Mouse (Mus musculus) spleen, postnatal 36 days (tissue): ENCODE data around the gene Plekhb2.
A peak's percentile ranks its signal among the peaks of the same experiment; 100 is the strongest.

ENCODE experiments used
- DNase-seq, 2 experiments: peaks; one replicate each; pipeline ENCODE4 v3.0.0; 2022; ENCODE audit warnings: low spot score in 2 of 2, mixed read lengths in 1 of 2

The Plekhb2 gene

DNA sequence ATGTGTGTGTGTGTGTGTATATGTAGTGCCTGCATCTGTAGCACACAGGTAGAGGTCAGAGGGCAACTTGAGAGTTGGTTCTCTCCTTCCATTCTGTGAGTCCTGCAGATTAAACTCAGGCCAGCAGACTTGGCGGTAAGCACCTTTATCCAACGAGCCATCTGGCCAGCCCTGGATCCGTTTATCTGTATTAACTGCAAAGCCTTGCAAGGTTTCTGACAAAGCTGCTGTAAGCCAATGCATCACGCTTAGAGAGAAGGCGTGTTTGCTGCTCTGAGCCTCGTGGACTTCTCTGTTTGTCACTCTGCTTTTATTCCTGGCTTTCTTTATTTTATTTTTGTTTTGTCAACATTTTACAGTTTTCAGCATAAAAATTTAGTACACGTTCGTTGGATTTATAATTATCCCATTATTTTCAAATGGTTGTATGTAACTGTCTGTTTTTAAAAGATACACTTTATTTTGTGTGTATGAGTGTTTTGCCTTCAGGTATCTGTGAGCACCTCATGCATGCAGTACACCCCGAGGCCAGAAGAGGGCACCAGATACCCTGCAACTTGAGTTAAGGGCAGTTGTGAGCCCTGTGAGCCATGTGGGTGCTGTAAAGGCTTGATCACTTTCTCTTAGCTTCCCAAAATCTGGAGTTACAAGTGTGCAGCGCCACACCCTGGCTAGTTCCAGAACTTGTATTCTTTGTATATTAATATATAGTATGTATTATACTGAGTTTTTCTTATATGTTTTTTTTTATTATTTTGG lies 17.2 kb downstream of the Plekhb2 start:
- DNase-seq = peak; percentile 85 to 91

DNA sequence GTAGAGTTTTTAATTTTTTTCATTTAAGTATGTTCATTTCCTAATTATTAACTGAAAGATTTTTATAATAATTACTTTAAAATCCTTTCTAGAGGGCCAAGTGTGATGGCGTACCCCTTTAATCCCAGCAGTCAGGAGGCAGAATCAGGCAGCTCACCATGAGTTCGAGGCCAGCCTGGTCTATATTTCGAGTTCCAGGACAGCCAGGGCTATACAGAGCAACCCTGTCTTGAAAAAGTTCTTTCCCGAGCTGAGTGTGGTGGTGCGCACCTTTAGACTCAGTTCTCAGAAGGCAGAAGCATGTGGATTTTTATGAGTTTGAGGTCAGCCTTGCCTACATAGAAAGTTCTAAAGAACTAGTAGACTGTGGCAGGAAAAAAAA lies 17.8 kb downstream of the Plekhb2 start:
- no peak for DNase-seq

DNA sequence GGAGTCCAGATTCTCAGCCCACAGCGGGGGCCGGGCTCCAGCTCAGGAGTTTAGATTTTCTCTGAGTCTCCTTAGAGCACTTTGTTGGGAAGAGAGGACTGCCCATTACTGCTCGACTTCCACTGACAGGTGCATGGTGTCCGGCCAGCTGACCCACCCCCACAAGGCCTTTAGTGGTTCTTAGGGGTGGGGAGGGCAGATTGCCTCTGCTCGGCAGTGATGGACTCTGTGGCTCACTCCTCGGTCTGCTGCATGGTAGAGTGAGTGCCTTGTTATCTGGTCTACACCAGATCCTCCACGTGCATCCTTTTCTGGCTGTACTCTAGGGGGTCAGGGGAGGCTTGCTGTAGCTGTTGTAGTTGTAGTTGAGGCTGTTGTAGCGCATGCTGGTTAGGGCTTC lies 18.6 kb downstream of the Plekhb2 start:
- no peak for DNase-seq

DNA sequence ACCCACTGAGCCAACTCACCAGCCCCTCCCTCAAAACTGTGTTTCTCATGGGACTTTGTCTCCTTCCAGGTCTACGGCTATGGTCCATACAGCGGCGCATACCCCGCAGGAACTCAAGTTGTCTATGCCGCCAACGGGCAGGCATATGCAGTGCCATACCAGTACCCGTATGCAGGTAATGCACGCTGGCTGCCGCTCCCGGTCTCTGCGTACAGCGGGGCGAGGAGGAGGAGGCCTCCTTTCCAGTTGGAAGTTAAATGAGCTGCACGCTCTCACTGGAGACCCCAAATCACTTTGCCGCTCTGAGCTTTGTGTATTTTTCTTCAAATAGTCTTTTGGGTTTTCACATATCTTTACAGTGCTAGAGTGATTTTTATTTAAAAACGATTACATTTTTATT lies 19.5 kb downstream of the Plekhb2 start:
- DNase-seq = no peak

DNA sequence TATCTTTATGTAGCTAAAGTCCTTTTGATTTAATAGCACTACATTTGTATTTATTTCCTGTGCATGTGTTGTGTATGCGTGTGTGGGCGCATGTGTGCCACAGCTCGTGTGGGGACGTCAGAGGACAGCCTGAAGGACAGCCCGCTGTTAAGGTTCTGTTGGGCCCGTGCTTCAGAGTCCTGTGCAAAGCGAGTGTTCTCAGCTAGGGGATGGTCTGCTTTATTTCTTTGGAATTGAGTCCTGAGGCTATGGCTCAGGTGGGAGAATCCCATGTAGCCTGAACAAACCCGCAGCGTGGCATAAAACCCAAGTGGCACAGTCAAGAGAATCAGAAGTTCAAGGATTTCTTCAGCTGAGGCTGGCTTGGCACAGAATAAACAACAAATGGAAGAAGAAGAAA lies 21.4 kb downstream of the Plekhb2 start:
- no peak for DNase-seq

DNA sequence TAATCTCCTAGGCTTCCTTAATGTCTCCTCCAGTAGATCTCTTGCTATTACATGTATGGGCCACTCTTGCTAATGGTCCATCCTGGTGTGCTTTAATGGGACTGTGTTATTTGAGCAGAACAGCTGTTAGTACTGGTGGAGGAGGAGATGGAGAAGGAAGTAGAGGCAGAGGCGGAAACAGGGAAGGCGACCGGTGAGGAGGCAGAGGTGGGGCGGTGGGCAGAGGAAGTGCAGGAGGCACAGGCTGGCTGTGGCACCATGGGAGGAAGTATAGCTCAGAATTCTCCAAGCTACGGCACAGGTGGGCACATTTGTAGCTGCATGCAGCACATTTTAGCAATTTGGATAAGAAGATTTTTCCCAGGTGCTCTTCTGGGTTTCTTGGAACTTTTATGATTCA lies 23.8 kb downstream of the Plekhb2 start:
- no peak for DNase-seq

DNA sequence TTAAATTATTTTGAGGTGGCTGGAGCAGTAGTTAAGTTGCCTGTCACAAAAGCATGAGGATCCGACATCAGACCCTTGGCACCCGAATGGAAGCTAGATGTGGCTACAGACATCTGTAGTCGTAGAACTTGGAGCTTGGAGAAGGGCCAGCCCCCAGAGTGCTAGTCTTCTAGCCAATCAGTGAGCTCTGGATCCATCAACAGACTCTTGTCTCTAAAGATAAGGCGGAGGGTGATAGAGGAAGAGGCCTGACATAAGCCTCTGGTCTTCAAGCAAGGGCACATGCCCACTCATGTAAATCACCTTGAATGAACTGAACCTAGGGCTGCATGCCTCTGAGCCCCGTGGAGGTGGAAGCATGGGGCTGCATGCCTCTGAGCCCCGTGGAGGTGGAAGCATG lies 29.8 kb downstream of the Plekhb2 start:
- DNase-seq = no peak

DNA sequence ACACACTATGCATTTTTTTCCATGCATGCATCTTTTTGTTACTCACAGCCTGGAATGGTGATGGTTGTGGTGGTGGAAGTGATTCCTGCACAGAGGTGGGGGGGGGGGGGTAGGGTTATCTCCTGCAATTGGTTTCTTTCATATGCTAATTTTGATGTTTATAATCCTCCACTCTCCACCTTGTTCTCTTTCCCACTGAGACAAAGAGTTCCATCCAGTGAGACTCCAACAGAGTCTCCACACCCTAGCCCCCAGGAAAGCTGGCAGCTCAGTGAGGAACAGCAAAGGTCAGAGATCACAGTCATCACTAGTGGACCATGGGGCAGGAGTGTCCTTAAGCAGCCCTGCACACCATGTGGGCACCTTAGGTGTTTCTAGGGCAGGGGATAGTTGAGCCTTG lies 34.0 kb downstream of the Plekhb2 start:
- DNase-seq = no peak

DNA sequence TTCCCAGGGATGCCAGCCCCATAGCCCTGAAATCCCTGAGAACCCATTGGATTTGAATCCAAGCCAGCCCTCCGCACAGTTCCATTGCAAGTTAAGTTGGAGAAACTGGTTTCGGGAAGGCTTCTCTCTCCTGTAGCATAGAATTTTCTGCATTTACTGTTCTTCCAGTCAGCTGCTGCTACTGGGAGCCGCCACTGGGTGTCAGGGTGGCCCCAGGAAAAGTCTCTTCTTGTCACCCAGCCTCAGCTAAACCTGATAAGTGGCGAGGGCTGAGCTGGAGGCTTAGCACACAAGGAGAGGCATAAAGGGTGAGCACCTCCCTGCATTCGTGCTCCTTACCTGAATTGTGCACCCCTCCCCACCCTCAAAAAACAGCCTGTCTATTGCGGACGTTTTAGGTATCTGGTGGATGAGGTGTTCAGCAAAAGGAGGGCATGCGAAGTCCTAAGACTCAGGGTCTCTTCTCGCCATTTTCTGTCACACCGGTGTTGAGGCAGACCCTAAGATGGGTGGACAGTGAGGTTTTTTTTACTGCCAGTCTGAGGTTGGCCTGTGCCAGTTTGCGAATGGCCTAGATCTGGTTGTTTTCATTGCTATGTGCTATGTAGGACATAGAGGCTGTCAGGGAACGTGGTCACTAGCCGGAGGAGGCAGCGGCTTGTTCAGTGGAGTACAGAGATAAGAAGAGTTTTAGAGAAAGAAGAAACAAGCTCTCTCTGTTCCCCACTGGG lies 41.9 kb downstream of the Plekhb2 start:
- no peak for DNase-seq

DNA sequence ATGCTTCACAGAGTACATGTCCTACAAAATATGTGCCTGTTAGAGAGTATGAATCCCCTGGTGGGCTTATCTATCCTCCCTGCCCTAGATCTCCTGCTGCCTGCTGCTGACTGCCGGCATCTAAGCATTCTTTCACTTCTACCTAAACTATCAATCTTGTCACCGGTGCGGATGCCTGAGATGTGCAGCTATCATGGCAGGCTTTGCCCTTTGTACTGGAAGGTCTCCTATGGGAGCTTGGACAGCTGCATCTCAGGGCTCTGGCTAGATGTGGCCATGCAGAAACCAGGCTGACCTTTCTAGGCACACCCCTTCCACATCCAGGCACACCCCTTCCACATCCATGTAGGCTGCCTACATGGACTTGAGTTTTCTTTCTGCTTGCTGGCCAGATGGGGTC lies 42.7 kb downstream of the Plekhb2 start:
- no peak for DNase-seq

DNA sequence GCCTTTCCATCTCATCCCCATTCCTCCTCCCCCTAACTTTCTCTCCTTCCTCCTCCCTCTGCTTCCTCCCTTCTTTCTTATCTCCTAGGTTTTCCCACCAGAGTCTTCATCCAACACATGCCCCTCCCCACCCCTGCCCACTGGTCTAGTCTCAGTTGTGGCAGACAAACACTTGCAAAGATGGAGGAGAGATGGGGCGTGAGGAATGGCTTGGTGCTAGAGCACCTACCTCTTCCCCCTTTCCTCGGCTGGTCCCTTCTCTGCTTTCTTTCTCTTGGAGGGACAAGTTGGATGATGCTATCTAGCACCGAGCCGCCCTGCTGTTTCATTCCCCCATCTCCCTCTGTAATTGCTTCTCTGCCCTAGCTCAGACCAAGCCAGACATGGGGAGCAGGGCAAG lies 43.6 kb downstream of the Plekhb2 start:
- no peak for DNase-seq

DNA sequence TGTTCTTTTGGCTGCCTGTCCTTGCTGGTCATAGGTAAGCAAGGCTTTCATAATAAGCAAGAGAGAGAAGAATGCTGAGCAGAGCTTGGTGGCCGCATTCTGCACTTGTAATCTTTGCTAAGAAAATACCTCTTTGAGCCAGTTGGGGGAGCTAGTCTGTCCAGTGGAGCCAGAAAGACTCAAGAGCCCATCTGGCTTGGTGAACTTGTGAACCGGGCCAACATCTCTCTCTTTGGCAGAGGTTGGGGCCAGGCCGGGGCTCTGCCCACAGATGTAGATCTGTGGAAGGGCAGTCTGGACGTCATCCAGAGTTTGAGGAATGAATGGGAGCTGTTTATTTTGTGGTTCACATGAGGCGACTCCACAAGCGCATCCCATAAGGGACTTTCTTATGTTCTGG lies 44.1 kb downstream of the Plekhb2 start:
- DNase-seq = no peak

DNA sequence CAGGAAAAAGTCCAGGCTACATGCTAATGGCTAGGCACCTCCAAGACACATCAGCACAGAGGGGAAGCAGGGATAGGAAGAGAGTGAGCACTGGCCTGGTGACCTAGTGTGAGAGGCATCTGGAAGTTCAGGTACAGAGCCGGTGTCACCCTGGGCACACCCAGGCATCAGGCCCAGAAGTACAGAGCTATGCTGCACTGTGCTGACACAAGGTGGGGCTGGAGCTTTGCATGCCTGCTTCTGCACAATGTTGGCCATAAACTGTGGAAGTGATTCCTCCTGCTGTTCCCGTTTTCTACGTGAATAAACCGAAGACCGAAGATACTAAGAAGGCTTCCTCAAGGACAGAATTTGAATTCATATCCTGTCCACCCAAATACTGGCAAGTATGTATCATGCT lies 46.3 kb downstream of the Plekhb2 start:
- no peak for DNase-seq

DNA sequence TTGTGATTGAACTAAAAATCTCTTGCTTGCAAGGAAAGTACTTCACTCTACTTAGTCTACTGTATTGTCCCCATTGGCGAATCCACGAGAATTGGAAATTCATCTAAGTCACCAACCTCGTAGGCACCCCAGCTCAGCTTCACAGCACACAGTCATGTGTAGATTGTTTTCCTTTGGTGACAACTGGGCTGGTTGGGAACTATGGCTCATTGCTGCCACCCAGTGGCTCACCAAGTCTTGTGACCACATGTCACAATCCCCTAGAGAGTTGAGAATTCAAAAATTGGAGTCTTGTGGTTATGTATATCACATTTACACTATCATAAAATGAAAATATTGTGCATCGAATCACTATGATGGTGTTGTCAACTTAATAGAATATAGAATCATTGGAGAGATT lies 47.1 kb downstream of the Plekhb2 start:
- peak; percentile 29 to 30 for DNase-seq

DNA sequence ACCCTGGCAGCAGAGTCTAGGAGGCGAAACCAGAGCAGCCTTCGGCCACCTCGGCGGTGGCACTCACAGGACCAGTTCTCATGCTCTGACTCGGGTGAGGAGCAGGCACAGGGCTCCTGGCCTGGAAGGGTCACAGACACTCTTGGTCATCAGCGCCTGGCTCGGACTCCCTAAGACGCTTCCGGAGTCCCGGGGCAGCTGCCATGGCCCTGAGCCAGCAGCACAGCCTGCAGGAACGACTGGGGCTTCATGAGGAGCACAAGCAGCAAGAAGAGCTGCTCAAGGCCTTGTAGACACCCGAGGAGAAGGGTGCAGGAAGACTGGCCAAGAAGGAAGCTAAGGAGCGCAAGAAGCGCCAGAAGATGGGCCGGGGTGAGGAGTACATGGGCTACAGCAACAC lies 78.9 kb downstream of the Plekhb2 start:
- DNase-seq = no peak
